Mouse (Mus musculus) ES-E14 (cell line): ENCODE results near the gene Aldh2. TPM values are rescaled to one million over a fixed set of nuclear protein-coding genes. Genes with fewer than 3 reads are reported as not detected.
"Not testable (repeated sequence)": the region's sequence is repeated elsewhere in the genome, so short reads cannot be mapped to it uniquely, and the experiment has no call there.

Experiments
- DNase-seq: peaks from one replicate; pipeline ENCODE4 v3.0.0-alpha.2; 2013; ENCODE audit warnings: low read depth, low spot score
- H3K27ac ChIP-seq: 2 replicates; pipeline ENCODE4 v1.5.1; 2012; ENCODE audit warnings: low read depth, mild to moderate bottlenecking, low read length, moderate library complexity, mixed read lengths; ENCODE audit not compliant: poor library complexity, insufficient read depth, severe bottlenecking
- H3K36me3 ChIP-seq: 2 replicates; pipeline ENCODE4 v1.6.1; 2012; ENCODE audit warnings: mild to moderate bottlenecking, low read length, moderate library complexity, mixed read lengths; ENCODE audit not compliant: control insufficient read depth, poor library complexity, insufficient read depth, severe bottlenecking
- H3K4me1 ChIP-seq, 2 experiments: fragments of 150-350 bp in 1 of 2; sonication (generic) in 1 of 2; 2 replicates each; pipeline ENCODE4 v1.6.1; 2012; ENCODE audit warnings: low read length in 2 of 2, mild to moderate bottlenecking in 1 of 2, mixed read lengths in 1 of 2; ENCODE audit not compliant: control insufficient read depth in 2 of 2, insufficient read depth in 2 of 2, poor library complexity in 1 of 2
- H3K4me3 ChIP-seq, 2 experiments: fragments of 150-350 bp in 1 of 2; sonication (generic) in 1 of 2; 2 replicates each; pipeline ENCODE4 v1.5.1; 2012; ENCODE audit warnings: low read length in 2 of 2, low read depth in 1 of 2, mild to moderate bottlenecking in 1 of 2, mixed read lengths in 1 of 2; ENCODE audit not compliant: insufficient read depth in 1 of 2, poor library complexity in 1 of 2, severe bottlenecking in 1 of 2
- H3K9ac ChIP-seq: 2 replicates; pipeline ENCODE4 v1.6.1; 2012; ENCODE audit warnings: low read depth, mild to moderate bottlenecking, low read length, mixed read lengths; ENCODE audit not compliant: poor library complexity, insufficient read depth, severe bottlenecking
- H3K9me3 ChIP-seq: fragments of 150-350 bp; sonication (generic); 2 replicates; pipeline ENCODE4 v1.6.1; 2012; ENCODE audit warnings: low read depth, mild to moderate bottlenecking, low read length; ENCODE audit not compliant: control insufficient read depth, insufficient read depth
- CHD2 ChIP-seq: IDR thresholded peaks from 2 replicates; pipeline ENCODE4 v1.6.1; 2014; ENCODE audit warnings: mild to moderate bottlenecking, low read depth, low read length, inconsistent platforms
- HCFC1 ChIP-seq: IDR thresholded peaks from 2 replicates; pipeline ENCODE4 v1.6.1; 2012; ENCODE audit warnings: low read length, inconsistent platforms, borderline replicate concordance; ENCODE audit not compliant: insufficient read depth
- MAFK ChIP-seq: IDR thresholded peaks from 2 replicates; pipeline ENCODE4 v1.6.1; 2014; ENCODE audit warnings: mild to moderate bottlenecking, low read depth, low read length, inconsistent platforms; ENCODE audit not compliant: insufficient read depth
- ZC3H11A ChIP-seq: IDR thresholded peaks from 2 replicates; pipeline ENCODE4 v1.6.1; 2012; ENCODE audit warnings: low read depth, mild to moderate bottlenecking, inconsistent platforms, low read length, borderline replicate concordance
- ZNF384 ChIP-seq: IDR thresholded peaks from 2 replicates; pipeline ENCODE4 v1.6.1; 2012; ENCODE audit warnings: low read depth, low read length, inconsistent platforms
- in situ Hi-C, 2 experiments: fragments of 600-800 bp; cut with MboI; formaldehyde crosslinking; loops; one replicate each; pipeline ENCODE4 v1.15.1; 2025; ENCODE audit warnings: low sequenced_read_pairs in 2 of 2, inconsistent platforms in 1 of 2; ENCODE audit not compliant: unreplicated experiment in 2 of 2
- total RNA-seq: library from RNA; depleted of rRNA; stranded (reverse); fragments of 300-350 nt; gene quantifications from 2 replicates; pipeline ENCODE4 v1.2.3, GENCODE M21; 2012

Gene Aldh2
- total RNA-seq, 1 experiment, result 157 TPM

- no peaks in the 10 kb centered on the region for H3K9me3 ChIP-seq
- no peak overlapping the region for H3K27ac ChIP-seq
- DNase-seq, result no peak
- in situ Hi-C loops, result no loop called here
- no peak overlapping the region for H3K9ac ChIP-seq
- no peak for TF ChIP-seq HCFC1
- no peak for TF ChIP-seq ZNF384
- no peak for TF ChIP-seq CHD2
- TF ChIP-seq MAFK, result no peak
- no peak for TF ChIP-seq ZC3H11A
- no peak overlapping the region for H3K4me3 ChIP-seq
- peaks cover 0 to 8% of the 10 kb centered on the region in 2 experiments; a peak in 2 of 4 replicates for H3K4me1 ChIP-seq
- H3K36me3 ChIP-seq, result no peaks in the 10 kb centered on the region; the same call in 1 of the 2 replicates
Measured at GRCm38 (mm10) chr5:121632804-121633203, 39.2 kb upstream of the Aldh2 start.

- H3K27ac ChIP-seq, in situ Hi-C loops, H3K36me3 ChIP-seq, H3K4me3 ChIP-seq, DNase-seq, H3K9ac ChIP-seq, H3K9me3 ChIP-seq, H3K4me1 ChIP-seq: not testable (repeated sequence)
Measured at GRCm38 (mm10) chr5:121631106-121631647, 37.6 kb upstream of the Aldh2 start.

GRCm38 (mm10) chr5:121627871-121628270 is 34.2 kb upstream of the Aldh2 start:
- no peak for TF ChIP-seq MAFK
- no peak for TF ChIP-seq HCFC1
- no peak for TF ChIP-seq ZNF384
- no peak for TF ChIP-seq ZC3H11A
- TF ChIP-seq CHD2, result no peak
- no peak overlapping the region for H3K4me3 ChIP-seq
- no peaks in the 10 kb centered on the region for H3K9me3 ChIP-seq
- no peak overlapping the region for H3K27ac ChIP-seq
- DNase-seq, result no peak
- peaks cover 0 to 1% of the 10 kb centered on the region in 2 experiments; a peak in 1 of 4 replicates for H3K4me1 ChIP-seq
- H3K9ac ChIP-seq, result no peak overlapping the region
- H3K36me3 ChIP-seq, result no peaks in the 10 kb centered on the region
- in situ Hi-C loops, result no loop called here

- in situ Hi-C loops, result no loop called here
- H3K9me3 ChIP-seq, result no peaks in the 10 kb centered on the region
- H3K4me1 ChIP-seq, result peaks cover 0 to 2% of the 10 kb centered on the region in 2 experiments; a peak in 1 of 4 replicates
- H3K9ac ChIP-seq, result no peak overlapping the region
- no peak for DNase-seq
- no peaks in the 10 kb centered on the region; the same call in 1 of the 2 replicates for H3K36me3 ChIP-seq
- no peak for TF ChIP-seq MAFK
- TF ChIP-seq CHD2, result no peak
- no peak for TF ChIP-seq ZNF384
- H3K4me3 ChIP-seq, result no peak overlapping the region
- no peak overlapping the region for H3K27ac ChIP-seq
Measured at GRCm38 (mm10) chr5:121623241-121623640, 29.6 kb upstream of the Aldh2 start.

GRCm38 (mm10) chr5:121621102-121621501 is 27.5 kb upstream of the Aldh2 start:
- DNase-seq, result no peak
- Histone ChIP-seq H3K4me1 (peaks cover 0 to 2% of the 10 kb centered on the region in 2 experiments; a peak in 1 of 4 replicates), H3K9ac (no peak overlapping the region), H3K4me3 (no peak overlapping the region), H3K36me3 (no peaks in the 10 kb centered on the region; the same call in 1 of the 2 replicates), H3K9me3 (no peaks in the 10 kb centered on the region), H3K27ac (no peak overlapping the region)
- in situ Hi-C loops, result no loop called here
- TF ChIP-seq ZNF384 (no peak), MAFK (no peak), CHD2 (no peak), HCFC1 (no peak), ZC3H11A (no peak)
